Mouse (Mus musculus): ENCODE measurements at regions not wholly inside any gene's neighbourhood (a gene's known extent, or its start where the extent isn't known, plus 50 kb on each side); places are given as distances from the start of the nearest gene placed in this dataset.
A peak's percentile ranks its signal among the peaks of the same experiment; 100 is the strongest.
"Not testable (repeated sequence)": the region's sequence is repeated elsewhere in the genome, so short reads cannot be mapped to it uniquely, and the experiment has no call there.

- no peak for DNase-seq (ENCODE audit: extremely low spot score in 1 of 2, low spot score in 1 of 2)
Observed at GRCm38 (mm10) chr5:40920920-40921319, 787.0 kb downstream of the Rab28 start.

GRCm38 (mm10) chr5:40908803-40909202 lies 799.2 kb downstream of the Rab28 start:
- no peak for DNase-seq (ENCODE audit: extremely low spot score in 1 of 2, low spot score in 1 of 2)

DNA sequence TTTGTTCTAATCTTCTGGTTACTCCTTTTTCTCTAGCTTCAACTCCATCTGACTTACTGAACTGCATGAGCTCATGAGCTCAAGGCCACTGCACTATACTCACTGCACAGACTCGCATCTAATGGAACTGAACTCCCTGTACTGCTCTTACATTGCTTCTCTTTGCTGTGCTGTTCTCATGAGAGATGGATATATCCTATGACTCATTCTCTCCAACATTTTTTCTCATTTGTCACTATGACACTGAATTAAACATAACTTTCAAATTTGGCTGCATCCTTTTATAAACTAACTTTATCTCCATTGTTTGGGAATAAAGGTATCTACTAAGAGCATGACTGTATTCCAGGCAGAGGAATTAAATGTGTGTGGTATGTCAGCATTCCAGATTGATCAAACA lies 806.2 kb downstream of the Rab28 start:
- peak in 1 of 2 experiments; percentile 7 for DNase-seq (ENCODE audit: extremely low spot score in 1 of 2, low spot score in 1 of 2)

- DNase-seq (ENCODE audit: extremely low spot score in 1 of 2, low spot score in 1 of 2), result no peak
Observed at GRCm38 (mm10) chr5:40882886-40883285, 825.1 kb downstream of the Rab28 start.

DNA sequence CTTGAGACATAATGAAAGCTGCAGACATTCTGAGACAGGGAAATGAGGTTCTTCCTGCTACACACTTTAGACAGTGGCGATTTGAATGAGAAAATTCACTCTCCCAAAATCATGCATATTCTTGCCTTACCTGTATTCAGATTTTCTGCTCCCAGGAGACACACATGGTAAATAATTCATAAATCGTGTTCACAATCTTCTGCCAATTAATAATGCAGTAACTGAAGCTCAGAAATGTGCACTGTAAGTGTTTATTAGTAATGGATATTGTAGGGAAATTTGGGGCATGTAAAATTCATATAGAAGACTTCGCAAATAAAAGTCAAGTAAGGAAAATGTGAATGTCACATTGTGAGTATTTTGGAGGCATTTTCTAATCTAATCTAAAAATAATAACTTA lies 830.2 kb downstream of the Rab28 start:
- DNase-seq (ENCODE audit: extremely low spot score in 1 of 2, low spot score in 1 of 2), result no peak

DNA sequence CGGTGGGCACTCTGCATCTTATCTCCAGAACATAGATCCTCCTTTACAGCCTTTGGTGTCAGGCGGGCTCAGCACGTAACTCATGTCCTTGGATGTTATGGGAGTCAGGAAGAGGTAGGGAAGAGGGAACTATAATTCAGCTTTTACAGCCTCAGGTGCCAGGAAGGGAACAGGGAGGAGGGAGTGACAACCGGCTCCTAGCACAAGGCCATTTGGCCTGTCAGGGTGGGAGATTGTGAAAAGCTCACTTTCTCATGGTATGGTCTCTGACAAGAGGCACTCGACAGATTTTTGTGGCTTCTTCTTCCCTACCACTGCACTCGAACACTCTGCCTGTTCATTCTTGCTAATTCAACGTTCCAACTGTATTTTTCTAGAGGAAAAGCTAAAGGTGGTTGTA lies 845.6 kb downstream of the Rab28 start:
- not testable (repeated sequence) for DNase-seq (ENCODE audit: extremely low spot score in 1 of 2, low spot score in 1 of 2)
